Mouse (Mus musculus) retina, postnatal 1 day (tissue): ENCODE data around the gene Ifit1bl1.
A peak's percentile ranks its signal among the peaks of the same experiment; 100 is the strongest.
"Not testable (repeated sequence)": the region's sequence is repeated elsewhere in the genome, so short reads cannot be mapped to it uniquely, and the experiment has no call there.

Experiments used
- DNase-seq: peaks from one replicate; pipeline ENCODE4 v3.0.0-alpha.2; 2012

The Ifit1bl1 gene

DNA sequence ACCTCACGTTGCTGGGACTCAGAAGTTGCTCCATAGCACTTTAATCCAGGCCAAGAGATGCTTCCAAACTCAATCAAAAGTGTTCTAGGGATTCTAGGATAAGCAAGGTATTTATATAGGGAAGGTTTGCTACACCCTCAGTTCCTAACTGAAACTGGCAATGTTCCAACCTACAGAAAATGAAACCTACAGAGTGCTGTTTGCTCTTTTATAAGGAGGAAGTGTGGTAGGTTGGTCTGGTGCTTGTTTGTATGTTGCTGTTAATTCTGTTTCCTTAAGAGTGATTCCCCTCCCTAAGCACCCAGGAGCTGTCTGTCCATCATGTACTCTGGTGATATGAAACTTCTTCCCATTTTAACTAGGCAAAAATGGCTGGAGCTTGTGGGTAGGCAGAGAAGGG is at the start of gene Ifit1bl1:
Ifit1bl1 (minus strand) TSS at position 69 of the 400 bp plus-strand sequence.
- not testable (repeated sequence) for DNase-seq

DNA sequence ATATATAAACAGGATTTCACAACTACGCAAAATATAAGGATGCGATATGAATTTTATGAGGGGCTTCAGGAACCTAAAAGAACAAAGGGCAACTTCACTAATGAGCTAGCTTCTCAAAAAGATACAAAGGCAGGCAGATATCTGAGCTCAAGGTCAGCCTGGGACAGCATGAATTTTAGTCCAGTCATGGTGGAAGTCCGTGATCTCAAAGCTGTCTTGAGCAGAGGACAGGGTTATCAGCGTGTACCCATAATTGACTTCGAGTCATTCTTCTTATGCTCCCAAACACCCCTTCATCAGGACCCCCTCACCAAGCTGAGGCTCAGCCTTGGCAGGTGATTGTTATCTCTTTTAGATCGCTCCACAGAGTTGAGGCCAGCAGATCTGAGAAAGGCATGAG is 49.2 kb upstream of the Ifit1bl1 start:
- no peak for DNase-seq

DNA sequence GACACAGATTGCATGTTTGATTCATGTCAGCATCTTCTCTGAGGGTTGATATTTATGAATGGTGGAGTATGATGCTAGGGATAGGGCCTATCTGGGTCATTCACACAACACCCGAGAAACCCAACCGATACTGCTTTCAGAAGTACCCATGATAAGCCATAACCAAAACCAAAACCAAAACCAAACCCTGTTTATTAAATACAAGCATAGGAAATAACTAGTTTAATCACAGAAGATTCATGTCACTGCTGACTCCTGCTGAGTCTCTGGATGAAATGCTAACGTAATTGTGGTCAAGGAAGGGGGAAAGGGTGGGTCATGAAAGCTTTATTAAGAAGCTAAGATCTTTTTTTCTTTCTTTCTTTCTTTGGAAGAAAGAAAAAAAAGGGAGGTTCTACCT is 48.5 kb upstream of the Ifit1bl1 start:
- no peak for DNase-seq

DNA sequence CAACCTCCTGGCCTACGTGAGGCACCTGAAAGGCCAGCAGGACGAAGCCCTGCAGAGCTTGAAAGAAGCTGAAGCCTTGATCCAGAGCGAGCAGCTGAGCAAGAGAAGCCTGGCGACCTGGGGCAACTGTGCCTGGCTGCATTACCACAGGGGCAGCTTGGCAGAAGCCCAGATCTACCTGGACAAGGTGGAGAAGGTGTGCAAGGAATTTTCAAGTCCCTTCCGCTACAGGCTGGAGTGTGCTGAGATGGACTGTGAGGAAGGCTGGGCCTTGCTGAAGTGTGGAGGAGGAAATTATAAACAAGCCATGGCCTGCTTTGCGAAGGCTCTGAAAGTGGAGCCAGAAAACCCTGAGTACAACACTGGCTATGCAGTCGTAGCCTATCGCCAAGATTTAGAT is 45.9 kb upstream of the Ifit1bl1 start:
- DNase-seq = not testable (repeated sequence)

DNA sequence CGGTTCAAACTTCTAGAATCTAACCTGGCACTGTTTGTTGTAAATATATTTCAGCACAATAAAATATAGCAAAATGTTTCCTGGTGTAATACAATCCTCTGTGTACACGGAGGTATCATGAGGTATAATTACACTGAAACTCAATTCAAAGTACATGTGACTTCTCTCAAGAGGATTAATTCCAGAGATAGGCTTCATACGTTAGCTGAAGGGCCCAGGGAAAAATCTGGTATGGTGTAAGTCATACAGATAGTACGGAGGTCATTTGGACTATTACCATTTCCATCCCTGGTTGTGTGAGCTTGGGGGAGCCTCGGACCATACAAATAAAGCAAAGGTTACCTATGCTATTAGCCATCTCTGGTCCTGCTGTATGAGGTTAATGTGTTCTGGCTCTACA is 40.9 kb upstream of the Ifit1bl1 start:
- DNase-seq = no peak

DNA sequence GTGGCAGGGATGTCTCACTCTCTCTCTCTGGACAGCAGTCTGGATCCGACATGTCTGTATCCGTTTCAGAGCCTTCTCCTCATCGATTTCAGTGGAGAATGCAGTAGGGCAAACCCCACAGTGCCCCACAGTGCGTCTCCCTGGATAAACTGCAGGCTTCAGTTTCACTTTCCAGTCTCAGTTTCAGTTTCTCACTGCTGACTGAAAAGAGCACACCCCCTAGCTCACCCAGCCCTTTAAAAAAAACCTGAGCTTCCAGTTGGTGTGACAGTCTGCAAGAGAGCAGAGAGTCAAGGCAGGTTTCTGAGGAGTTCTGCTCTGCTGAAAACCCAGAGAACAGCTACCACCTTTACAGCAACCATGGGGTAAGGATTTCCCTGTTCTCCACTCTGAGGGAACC is 38.9 kb upstream of the Ifit1bl1 start, which contains the start of the genes Ifit1bl2 and Ifit1:
Ifit1bl2 (minus strand) TSS at position 121 of the 400 bp plus-strand sequence.
Ifit1 (plus strand) TSS at position 249 of the 400 bp plus-strand sequence.
- no peak for DNase-seq

DNA sequence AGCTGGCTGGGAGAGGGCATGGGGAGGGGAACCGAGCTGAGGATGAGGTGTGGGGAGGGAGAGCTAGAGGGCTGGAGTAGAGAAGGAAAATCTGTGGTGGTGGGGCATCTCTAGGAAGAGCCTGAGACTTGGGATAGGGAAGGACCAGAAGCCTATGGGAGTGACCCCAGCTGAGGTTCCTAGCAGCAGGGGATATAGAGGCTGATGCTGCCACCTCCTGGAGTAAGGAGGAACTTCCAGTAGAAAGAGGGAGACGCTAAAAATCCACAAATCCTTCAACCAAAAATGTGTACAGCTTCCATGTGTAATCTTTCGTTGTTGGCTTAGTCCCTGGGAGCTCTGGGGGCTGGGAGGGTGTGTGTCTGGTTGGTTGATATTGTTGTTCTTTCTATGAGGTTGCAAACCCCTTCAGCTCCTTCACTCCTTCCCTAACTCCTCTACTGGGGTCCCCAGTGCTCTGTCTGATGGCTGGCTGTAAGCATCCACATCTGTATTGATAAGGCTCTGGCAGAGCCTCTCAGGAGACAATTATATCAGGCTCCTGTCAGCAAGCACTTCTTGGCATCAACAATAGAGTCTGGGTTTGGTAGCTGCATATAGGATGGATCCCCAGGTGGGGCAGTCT is 35.3 kb upstream of the Ifit1bl1 start:
- DNase-seq = peak; percentile 73

DNA sequence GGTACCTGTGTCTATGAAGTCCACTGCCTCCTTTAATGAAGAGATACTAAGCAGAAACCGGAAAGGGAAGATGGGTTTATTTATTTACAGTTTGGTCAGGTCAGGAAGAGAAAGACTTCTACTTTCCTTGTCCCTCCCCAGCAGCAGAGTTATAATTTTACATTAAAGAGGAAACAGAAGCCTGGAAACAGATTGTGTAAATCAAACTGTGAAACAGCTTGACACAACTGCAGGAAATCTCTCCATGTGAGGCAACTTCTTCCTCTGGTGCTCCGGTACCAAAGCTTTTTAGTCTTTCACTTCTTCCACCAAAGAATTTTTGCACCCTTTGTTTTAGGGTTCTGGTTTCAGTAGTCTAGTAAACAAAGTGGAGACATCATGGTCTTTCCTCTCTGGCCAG is 31.7 kb upstream of the Ifit1bl1 start:
- no peak for DNase-seq

DNA sequence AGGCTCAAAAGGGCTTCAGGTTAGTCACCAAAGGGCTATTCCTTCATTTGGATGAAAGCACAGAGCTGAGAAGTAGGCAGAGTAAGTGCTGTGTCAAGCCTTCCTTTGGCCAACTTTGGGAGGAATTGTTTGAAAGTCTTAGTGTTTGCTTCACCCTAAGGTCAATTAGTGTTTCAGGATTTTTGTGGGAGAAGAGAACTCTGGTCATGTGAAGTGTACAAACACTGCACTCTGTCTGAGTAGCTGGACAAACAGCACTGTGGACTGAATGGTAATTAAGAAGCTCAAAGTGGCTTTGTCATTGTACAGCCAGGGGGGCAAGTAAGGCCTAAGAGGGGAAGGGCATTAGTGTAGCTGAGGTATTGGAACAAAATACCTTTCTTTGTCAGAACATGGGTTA is 29.7 kb upstream of the Ifit1bl1 start:
- DNase-seq = no peak

DNA sequence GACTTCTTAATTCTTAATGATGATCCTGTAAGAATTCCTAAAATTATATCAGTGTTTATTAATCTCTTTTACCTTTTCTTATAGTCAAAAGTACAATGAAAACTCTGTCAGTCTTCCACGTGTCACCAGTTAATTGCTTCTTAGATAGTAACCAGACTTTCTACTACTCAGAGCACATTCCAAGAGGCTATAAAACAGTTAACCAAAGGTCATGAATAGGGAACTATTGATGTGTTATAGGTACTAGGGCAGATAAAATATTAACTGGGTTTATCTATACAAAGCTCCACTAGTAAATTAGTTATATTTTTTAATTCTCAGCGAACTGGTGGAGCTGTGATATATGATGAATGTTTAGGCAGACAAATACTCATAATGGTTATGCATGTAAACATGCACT is 25.7 kb upstream of the Ifit1bl1 start:
- no peak for DNase-seq

DNA sequence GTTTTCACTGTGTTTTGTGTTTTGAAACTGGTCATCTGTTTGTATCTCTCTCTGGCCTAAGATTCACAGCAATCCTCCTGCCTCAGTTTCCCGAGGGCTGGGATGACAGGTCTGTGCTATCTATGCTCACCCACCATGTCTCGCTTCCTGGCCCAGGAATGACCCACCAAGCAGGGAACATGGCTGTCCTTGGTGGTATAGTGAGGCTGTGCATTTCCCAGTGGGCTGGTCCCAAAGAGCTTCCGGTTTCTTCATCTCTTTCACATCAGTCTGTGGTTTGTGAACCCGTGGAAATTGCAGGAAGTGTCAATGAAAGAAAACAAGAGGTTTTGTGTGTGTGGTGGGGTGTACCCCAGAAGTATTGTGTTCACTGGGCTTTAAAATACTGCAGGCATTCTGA is 22.9 kb upstream of the Ifit1bl1 start:
- DNase-seq = no peak

DNA sequence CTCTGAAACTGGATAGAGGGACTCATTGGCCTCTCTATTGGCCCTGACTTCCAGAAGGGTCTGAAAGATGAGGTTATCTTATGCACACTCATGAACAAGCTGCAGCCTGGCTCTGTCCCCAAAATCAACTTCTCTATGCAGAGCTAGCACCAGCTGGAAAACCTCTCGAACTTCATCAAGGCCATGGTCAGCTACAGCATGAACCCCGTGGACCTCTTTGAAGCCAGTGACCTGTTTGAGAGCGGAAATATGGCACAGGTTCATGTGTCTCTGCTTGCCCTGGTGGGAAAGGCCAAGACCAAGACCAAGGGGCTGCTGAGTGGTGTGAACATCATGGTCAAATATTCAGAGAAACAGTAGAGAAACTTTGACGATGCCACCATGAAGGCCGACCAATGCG is 22.0 kb upstream of the Ifit1bl1 start:
- DNase-seq = no peak

DNA sequence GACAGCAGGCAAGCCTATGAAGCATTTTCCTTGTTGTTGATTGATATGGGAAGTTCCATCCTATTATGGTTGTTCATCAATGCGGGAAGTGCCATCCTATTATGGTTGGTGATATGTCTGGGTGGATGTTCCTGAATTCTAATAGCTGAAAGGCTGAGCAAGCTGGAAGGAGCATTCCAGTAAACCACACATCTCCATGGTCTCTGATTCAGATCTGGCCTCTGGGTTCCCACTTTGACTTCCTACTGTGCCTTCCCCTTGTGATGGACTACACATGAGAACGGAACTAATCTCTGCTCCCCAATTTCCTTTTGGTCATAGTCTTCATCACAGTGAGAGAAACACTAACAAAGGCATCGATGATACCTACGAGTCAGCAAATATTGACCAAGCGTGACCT is 19.1 kb upstream of the Ifit1bl1 start:
- no peak for DNase-seq

DNA sequence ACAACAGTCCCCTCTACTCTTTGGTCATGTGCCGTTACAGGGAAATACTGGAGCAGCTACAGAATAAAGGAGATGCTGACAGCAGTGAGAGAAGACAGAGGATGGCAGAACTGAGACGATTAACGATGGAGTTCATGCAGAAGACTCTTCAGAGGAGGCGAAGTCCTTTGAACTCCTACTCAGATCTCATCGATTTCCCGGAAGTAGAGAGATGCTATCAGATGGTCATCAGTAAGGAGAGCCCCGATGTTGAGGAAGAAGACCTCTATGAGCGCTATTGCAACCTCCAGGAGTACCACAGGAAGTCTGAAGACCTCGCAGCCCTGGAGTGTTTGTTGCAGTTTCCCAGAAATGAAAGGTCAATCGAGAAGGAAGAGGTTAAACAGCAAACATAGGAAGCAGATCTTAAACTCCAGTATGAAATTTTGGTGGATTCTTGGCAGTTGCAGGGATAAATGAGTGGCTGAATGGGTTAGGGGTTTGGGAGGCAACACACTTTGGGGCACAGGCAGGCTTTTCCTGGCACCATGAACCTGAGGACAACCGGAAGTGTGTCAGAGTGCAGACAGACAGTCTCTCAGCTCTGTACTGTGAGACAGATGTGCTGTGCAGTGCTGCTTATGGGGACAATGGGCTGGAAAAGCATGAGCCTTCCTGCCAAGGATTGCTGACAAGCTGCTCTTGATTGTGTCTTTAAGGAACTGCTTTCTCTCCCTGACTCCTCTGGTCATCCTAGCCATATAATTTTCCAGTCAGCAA is 10.7 kb upstream of the Ifit1bl1 start:
- DNase-seq = not testable (repeated sequence)

DNA sequence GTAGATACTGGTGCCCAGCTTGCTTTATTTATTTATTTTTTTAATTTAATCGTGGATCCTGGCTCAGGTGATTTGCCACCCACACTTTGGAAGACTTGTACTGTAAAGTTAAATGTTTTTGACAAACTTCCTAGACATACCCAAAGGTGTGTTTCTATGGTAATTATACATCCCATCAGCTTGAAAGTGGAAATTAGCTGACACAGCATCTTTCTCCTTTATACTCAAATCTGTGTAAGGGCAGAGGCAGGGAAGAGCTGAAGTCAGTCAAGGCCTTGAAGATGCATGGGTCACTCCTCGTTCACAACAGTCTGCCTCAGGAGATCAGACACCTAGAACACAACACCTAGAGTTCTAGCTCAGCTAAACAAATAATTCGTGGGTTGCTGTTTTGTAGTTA is 8.4 kb upstream of the Ifit1bl1 start:
- DNase-seq = not testable (repeated sequence)

DNA sequence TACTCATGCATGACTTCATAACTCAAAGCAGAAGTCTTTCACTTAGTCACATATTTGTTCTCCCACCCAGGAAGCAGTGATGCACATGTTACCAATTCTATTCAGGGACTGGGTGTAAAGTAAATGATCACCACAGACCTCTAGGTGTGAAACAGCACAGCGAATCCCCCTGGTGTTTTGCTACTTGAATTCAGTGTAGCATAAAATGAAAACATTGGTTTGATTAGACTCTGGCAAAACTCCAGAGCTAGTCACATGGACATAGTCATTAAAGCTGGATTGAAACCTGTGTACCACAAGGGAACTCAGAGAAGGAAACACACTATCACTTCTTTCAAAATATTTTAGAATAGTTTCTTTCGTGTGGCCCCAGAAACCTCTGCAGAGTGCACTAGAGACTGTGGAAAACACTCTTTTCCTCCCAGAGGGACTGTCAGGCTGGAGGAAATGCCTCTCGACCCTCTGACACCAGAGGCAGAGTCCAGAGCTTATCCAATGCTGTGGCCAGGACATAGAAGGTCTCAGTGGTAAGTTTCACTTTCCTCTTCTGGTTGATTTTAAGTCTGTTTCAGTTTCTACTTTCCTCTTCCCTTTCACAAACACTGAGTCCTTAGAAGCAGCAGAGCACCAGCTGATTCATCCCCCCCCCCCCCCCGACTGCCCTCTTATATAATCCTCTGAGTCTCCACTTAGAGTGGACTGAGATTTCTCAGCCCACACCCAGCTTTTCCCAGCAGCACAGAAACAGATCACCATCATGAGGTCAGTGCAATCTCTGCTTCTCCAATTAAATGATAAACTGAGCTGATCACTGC is 5.7 kb upstream of the Ifit1bl1 start, which contains the start of gene Ifit3b:
Ifit3b (plus strand) TSS at position 734 of the 815 bp plus-strand sequence.
- DNase-seq = peak; percentile 50

DNA sequence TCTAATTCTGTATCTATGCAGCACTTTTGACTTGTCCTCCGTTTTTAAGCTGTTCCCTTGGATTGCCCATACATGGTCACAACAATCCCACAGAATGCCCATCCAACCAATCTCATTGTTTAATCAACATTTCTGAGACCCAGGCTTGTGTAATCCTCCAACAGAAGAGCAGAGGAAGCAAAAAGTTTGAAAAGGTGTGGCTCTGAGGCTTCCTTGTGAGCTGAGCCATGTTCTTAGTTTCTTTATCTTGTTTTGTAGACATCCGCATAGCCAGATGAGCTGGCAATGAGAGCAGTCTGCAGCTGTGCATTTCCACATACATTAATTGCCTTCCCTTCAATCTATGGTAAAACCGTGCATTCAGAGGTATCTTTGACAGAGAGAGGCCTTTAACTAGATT is 3.7 kb upstream of the Ifit1bl1 start:
- DNase-seq = no peak

DNA sequence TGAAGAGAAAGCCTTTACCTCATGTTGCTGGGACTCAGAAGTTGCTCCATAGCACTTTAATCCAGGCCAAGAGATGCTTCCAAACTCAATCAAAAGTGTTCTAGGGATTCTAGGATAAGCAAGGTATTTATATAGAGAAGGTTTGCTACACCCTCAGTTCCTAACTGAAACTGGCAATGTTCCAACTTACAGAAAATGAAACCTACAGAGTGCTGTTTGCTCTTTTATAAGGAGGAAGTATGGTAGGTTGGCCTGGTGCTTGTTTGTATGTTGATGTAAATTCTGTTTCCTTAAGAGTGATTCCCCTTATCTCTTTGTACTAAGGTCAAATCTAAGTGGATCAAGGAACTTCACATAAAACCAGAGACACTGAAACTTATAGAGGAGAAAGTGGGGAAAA is 2.5 kb downstream of the Ifit1bl1 start:
- DNase-seq = not testable (repeated sequence)

DNA sequence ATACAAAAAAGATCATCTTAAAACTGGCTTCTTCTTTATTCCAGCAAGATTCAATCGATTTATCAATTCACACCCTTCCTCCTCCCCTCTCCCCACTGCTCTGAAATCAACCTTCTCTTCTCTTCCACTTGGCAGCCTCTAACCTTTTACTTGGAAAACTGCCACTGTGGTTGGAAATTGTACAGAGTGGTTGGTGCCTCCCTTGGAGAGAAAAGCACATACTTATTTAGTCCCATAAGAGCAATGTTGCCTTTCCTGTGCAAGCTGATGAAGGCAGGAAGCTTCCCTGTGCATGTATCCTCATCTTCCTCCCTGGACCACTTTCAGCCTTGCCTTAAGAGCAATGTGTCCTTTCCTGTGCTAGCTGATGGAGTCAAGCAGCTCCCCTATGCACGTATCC is 3.4 kb downstream of the Ifit1bl1 start:
- no peak for DNase-seq

DNA sequence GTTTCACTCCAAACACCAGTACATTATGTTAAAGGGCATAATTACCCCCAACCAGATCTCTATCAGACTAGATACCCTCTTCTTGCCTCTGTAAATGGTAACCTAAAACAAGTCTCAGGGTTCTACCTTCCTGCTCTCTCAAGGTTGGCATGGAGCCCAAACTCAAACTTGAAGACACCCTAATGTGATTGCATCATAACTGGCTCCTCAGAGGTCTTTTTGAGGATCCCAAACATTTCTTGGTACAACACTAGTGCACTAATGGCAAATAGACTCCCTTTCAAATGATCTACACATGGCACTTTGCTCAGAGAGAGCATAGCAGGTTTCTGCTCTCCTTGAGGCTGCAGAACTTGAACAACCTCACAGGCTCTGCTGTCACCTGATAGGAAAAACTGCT is 4.9 kb downstream of the Ifit1bl1 start:
- no peak for DNase-seq

DNA sequence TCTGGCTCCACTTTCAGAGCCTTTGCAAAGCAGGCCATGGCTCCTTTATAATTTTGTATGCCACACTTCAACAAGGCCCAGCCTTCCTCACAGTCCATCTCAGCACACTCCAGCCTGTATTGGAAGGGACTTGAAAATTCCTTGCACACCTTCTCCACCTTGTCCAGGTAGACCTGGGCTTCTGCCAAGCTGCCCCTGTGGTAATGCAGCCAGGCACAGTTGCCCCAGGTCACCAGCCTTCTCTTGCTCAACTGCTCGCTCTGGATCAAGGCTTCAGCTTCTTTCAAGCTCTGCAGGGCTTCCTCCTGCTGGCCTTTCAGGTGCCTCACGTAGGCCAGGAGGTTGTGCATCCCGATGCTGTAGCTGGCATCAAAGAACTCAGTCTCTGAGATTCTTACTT is 7.2 kb downstream of the Ifit1bl1 start:
- not testable (repeated sequence) for DNase-seq

DNA sequence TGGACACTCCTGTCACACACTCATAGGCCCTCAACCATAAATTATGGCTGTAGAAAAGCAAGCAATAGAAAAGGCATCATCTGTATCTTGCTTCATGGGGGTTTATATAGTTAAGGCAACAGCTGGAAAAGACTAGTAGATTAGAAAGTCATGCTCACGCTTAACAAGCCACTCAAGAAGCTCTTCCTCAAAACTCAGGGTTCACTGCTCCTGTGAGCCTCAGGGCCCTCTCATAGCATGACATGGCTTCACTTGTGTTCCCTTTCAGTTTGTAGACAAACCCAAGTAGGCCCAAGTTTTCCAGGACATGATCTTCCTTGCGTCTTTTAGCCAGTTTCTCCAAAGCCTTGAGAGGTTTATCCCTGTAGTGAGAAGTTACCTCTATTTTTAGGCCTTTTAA is 8.3 kb downstream of the Ifit1bl1 start:
- no peak for DNase-seq

DNA sequence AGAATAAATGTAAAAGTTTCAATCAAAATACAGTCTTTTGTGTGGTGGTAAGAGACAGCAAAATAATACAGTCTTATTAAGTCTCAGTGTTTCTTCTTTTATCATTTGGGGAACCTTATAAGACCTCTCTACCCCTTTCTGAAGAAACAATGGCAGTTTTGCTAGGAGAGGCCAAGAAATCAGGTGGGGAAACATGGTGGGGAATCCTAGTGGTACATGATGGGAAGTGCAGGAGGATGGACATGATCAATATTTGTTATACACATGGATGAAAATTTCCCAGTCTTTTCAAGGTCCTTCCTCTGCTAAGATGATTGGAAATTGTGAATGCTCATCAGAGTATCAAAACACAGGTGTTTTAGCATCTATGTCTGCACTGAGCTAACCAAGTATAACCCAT is 12.8 kb downstream of the Ifit1bl1 start:
- no peak for DNase-seq
